Mouse (Mus musculus) C3H10T1/2 (cell line): ENCODE data around the gene Gm3618. TPM values are rescaled to one million over a fixed set of nuclear protein-coding genes. Genes with fewer than 3 reads are reported as not detected.

ENCODE experiments used
- polyA plus RNA-seq, 2 experiments: library from polyadenylated mRNA; unstranded; fragments of >200 nt; fragmentation: generic; extraction: Trizol; gene quantifications; one replicate each; pipeline ENCODE4 v1.2.1; 2012; ENCODE audit warnings: missing spikeins in 2 of 2

The Gm3618 gene
- not detected for polyA plus RNA-seq

GRCm38 (mm10) chr14:6343578-6343977 is at the start of gene Gm3618:
Gene Gm3618, minus strand, starts transcription at chr14:6343678.

GRCm38 (mm10) chr14:6390219-6390618 is 46.7 kb upstream of the Gm3618 start, which contains the start of gene Gm16440:
Gene Gm16440, minus strand, starts transcription at chr14:6390319.

GRCm38 (mm10) chr14:6304743-6305142 is 38.7 kb downstream of the Gm3618 start, which contains the start of gene Gm21103:
Gene Gm21103, minus strand, starts transcription at chr14:6304843.

DNA sequence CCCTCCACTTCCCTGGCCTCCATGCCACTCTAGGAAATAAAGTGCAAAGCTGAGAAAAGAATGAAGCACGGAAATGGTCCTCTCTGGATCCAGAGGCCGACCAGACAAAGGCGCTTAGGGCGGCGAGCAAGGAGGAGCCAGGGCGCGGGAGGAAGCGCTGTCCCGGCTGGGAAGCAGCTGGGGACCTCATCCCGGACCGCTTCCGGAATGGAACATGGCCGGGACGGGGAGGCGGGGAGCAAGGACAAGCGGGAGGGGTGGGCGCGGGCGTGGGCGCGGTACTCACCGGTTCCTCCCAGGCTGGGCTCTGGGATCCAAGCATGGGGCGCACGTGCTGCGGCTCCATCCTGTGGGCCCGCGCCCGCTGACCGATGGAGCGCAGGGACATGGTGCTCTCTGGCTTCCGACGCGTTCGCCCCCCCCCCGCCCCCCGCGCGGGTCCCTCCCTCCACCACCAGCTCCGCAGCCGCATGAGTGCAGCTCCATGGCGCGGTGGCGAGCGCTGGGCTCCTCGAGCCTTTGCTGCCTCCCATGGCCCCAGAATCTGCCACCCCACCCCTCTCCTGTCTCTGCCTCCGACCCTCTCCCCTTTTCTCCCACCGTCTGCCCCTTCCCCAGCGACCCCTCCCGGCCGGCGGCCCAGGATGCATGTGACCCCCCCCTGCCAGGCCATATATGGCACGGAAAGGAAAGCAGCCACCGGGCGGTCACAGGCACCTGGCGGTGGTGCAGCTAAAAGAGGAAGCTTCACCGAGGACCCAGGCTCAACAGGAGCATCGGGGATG is 56.4 kb downstream of the Gm3618 start, which contains the start of gene Gm3411:
Gm3411 (minus strand) TSS at position 320 of the 785 bp plus-strand sequence.

Other genes with a start within 250 kb of the Gm3618 start
- not detected for gene Gm8206, start 249.7 kb downstream of the Gm3618 start, polyA plus RNA-seq
- under 1 TPM in 1 of 2 experiments, not detected in 1; 0.05 TPM for gene Gm3468, start 235.0 kb downstream of the Gm3618 start, polyA plus RNA-seq
- not detected for gene Gm3476, start 217.9 kb downstream of the Gm3618 start, polyA plus RNA-seq
- gene Gm21560, start 124.4 kb downstream of the Gm3618 start, polyA plus RNA-seq, result not detected
- gene Gm3411, start 56.4 kb downstream of the Gm3618 start, polyA plus RNA-seq, result not detected
- gene Gm21103, start 38.8 kb downstream of the Gm3618 start, polyA plus RNA-seq, result not detected
- gene Gm16440, start 46.6 kb upstream of the Gm3618 start, polyA plus RNA-seq, result not detected
- not detected for gene Gm3591, start 68.8 kb upstream of the Gm3618 start, polyA plus RNA-seq
- not detected for gene Gm3594, start 100.9 kb upstream of the Gm3618 start, polyA plus RNA-seq
- not detected for gene Gm8356, start 193.6 kb upstream of the Gm3618 start, polyA plus RNA-seq
- gene Gm3629, start 246.9 kb upstream of the Gm3618 start, polyA plus RNA-seq, result not detected